Mouse (Mus musculus) frontal cortex, postnatal 14 days (tissue): ENCODE measurements at regions not wholly inside any gene's neighbourhood (a gene's known extent, or its start where the extent isn't known, plus 50 kb on each side); places are given as distances from the start of the nearest gene placed in this dataset.
"Not testable (repeated sequence)": the region's sequence is repeated elsewhere in the genome, so short reads cannot be mapped to it uniquely, and the experiment has no call there.

Source experiments
- DNase-seq, 2 experiments: peaks; one replicate each; pipeline ENCODE4 v3.0.0; 2022; ENCODE audit warnings: low spot score in 2 of 2

DNA sequence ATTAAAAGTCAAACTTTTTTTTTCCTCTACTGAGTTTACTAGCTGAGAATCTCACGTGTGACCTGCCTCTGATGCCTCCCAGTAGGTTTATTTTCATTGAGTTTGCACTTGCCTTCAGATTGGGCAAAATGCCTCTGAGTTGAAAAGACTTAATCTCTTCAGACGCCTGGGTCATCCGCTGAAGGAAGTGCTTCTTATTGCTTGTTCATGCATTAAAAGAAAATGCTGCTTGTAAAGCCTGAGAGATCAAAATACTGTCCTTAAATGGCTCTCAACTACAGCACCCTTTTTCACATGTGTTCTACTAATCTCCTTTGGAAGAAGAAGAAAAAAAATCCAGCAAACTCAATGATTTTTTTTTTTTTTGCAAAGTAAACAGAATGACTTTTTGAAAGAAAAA is 351.5 kb downstream of the Kcnh5 start:
- no peak for DNase-seq

DNA sequence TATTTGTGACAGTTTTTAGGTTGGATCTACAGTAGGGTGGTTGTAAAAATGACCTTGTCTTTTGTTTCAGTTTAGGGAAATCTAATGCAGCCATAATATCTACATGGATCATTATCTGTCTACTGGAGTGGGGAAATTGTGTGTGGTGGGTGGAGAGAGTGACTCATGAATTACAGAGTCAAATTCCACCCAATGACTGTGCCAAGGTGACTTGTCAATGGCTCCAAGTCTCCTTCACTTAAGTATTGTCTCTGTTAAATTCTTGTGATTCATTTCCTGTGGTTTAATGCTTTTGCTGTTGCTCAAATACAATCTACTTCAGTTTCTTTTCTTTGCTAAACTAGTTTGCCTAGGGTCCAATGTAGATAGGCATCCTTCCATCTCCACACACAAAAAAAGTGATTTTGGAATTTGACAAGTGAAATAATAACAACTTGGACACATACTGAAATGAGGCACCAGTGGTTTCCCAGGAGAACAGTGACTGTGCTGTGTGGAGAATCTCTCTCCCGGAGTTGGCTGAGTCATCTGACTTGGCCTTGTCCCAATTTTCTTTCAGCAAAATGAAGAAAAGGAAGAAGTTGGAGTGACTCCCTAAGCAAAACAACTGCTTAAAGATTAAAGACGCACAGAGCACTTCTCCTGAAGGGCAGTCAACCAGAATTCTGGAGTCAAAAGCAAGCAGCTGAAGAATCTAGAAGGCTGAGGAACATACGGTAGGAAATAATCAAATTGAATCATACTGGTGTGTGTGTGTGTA is 352.2 kb downstream of the Kcnh5 start:
- DNase-seq, result peak in 1 of 2 experiments; percentile 8

DNA sequence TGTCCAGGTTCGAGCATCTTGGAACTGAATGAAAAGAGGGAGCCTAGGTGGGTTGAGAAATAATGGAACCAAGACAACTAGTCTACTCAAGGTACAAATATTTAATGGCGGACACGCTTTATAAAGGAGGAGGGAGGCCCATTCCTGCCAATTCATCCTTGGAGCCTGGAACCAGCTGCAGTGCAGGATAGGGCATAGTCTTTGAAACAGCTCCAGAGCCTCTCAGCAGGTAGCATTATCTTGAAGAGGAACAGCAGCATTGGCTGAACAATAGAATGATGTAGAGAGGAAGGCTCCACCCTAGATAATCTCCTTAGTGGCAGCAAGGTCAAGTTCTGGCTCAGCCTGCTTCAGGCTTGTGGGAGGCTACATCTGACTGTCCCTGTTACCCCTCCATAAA is 361.0 kb downstream of the Kcnh5 start:
- not testable (repeated sequence) for DNase-seq

DNA sequence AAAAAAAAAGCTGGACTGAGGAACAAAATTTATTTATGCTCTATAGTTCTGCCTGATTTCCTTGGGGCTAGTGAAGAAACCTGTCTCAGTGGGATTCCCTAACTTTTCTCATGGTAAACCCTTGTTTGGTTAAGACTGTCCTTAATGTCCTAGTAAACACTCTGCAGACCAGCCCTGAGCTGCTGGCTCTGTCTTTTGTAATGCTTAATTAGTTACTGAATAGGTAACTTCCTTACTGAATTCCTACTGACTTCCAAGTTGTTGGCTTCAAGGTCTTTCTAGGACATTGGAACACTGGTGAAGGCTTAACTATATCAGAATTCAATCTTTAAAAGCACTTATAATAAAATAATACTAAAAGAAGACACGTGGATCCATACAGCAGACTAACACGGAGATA is 368.6 kb downstream of the Kcnh5 start:
- not testable (repeated sequence) for DNase-seq

DNA sequence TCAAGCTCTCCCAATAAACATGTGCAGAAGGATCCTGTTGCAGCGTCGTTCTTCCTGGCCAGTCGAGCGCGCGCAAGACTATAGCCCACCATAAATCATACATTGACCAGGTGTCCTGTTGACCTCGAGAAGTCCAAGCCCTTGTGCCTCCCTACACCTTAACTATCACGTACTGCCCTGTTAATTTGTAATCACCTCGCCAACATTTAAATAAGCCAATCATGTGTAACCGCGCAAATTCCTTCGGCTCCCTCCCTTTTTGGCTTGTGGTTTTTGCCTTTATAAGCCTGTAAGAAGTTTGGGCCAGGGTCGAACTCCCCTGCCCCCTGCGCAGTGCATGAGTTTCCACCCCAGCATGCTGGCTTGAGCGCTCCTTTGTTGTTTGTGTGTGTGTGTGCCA is 369.2 kb downstream of the Kcnh5 start:
- not testable (repeated sequence) for DNase-seq

DNA sequence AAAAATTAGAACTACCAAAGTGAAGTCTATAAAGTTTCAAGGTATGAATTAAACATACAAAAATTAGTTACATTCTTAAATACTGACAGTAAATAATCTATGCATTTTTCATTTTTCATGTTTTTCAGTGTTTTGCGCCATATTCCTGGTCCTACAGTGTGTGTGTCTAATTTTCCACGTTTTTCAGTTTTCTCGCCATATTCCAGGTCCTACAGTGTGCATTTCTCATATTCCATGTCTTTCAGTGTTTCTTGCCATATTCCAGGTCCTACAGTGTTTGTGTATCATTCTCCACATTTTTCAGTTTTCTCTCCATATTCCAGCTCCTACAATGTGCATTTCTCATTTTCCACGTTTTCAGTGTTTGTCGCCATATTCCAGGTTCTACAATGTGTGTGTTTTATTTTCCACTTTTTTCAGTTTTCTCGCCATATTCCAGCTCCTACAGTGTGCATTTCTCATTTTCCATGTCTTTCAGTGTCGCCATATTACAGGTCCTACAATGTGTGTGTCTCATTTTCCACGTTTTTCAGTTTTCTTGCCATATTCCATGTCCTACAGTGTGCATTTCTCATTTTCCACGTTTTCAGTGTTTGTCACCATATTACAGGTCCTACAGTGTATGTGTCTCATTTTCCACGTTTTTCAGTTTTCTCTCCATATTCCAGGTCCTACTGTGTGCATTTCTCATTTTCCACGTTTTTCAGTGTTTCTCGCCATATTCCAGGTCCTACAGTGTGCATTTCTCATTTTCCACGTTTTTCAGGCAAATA is 373.2 kb downstream of the Kcnh5 start:
- DNase-seq, result no peak

DNA sequence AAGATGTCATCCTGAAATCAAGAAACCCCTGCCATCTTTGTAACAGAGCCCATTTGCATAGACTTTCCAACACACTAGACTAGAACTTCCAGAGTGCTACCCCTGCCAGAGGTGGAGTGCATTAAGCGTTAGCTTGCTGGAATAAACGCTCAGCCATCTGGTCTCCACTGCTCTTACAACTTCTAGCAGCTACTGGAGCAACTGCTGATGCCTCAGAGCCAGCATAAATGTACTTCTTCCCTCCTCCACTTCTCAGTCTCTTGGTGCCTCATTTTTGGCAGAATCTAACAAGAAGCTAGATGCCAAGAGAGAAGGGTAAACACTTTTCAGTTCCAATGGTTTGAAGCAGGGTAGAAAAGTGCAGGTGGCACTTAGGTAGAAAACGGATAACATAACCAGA is 385.1 kb downstream of the Kcnh5 start:
- DNase-seq, result peak; percentile 4 to 11

DNA sequence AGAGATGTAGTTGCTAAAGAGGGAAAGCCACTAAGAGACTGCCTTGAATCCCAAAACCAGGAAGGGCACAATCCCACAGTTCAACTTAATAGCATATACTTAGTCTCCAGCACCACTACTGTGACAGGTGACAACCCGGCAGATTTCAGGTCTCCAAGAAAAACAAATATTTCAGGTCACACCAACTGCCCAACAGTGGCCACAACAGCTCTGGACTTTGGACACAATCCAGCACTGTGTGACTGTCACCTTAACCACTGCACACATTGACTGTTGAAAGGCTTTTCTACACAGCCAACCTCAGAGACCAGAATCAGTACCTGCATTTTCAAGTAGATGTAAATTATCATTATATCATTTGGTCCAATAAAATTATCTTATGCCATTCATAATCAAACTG is 414.8 kb downstream of the Kcnh5 start:
- DNase-seq, result no peak

DNA sequence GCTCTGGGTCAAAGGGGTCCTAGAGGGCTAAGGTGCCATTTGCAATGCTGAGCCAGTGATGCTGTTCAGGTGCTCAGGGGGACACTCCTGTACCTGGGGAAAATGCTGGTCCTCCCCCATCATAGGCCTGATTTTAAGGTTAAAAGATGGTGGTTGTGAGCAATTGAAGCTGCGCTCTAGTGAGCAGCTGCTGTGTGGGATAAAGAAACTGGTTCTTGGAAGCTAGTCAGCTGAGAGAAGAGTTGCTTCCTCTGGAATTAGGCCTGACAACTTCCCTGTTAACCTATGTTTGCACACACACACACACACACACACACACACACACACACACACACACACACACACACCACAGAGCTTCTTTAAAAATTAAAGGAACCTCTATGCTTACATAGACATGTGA is 428.9 kb upstream of the Gm11042 start:
- DNase-seq, result no peak

DNA sequence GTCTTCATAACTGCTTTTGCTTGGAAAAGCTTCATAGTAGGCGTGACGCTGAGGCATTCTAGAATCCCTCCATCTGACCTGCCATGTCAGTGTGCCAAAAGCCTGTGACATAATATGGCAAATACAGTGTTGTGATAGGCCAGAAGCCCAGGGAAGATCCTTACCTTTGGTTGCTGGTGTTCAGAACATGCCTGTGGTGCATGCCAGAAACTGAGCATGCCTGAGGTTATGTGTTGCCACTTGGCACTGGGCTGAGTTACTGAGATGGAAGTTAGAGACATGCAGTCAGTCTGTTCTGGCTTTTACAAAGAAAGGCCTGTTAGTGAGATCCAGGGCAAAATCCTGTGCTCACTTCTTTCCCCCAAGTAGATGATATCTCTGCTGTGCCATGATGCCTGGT is 412.7 kb upstream of the Gm11042 start:
- no peak for DNase-seq

DNA sequence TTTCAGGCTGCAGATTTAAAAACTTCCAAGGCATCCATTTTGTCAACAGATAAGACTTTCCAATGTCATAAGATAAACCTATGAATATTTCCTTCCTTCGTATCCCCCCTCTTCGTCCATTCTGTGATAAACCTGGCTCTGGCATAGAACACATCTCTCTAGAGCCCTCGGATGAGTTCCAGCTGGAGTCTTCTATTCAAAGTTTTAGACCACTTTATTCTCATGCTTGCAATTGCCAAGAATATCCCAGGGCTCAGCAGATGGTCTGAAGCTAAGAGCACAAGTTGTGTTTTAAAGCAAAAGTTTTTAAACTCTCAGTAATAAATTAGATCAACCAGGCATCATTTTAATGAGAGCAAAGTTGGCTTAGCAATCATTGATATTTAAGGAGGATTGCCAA is 363.0 kb upstream of the Gm11042 start:
- DNase-seq, result no peak

DNA sequence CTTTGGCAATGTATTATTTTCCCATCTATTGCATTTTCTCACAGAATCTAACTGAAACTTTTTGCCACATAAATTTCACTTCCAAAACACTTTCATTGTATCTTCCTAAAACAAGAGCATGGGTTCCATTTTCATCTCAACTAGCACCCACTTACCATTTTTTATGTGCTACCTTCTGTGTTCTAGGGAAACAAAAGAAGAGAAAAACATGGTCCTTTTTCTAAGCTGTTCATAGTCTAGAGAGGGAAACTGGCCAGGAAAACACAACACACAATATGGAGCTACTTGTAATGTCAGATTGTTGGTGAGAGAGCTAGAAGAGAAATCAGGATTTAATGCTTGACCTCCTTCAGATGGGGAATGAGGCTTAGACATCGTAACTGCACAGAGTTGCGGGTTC is 361.6 kb upstream of the Gm11042 start:
- DNase-seq, result no peak

DNA sequence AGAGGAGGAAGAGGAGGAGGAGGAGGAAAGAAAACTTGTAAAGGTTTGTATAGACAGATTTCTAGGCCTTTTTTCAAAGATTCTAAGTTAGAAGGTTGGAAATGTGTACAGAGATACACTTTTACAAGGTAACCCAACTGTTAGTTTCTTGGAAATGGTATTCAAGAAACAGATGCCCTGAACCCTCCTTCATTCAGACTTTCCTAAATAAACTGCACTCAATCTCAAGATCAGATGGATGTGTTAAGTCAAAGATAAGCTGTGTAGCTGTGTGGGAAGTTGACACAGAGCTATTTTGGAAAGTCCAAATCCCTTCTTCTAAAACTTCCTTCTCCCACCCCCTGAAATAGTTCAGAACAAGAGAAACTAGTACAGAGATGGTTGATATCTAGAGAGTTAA is 342.2 kb upstream of the Gm11042 start:
- DNase-seq, result no peak

DNA sequence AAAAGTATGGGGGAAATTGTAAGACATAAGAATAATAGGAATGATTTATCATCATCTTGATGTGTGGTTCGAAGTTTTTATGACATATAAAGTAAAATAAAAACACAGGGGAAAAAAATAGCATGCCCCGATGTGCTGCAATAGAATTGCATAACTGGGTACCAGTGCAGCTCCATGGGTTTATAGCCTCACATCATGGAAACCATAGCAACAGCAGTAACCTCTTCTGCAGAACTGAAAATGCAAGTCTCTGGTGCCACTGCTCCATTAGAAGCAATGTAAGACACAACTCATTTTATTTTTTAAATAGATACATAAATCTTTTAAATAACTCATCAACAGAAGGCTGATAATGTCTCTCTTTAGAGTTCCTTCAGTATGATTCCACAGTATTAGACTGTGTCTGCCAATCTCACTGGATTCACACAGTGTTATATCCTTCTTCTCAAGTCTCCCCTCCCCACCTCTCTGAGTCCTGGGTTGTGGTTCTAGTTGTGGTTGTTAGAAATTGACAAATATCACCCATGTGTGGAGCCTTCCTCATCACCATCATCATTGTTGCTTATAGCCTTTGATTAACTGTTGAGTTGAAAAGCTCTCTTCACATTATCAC is 340.9 kb upstream of the Gm11042 start:
- no peak for DNase-seq

DNA sequence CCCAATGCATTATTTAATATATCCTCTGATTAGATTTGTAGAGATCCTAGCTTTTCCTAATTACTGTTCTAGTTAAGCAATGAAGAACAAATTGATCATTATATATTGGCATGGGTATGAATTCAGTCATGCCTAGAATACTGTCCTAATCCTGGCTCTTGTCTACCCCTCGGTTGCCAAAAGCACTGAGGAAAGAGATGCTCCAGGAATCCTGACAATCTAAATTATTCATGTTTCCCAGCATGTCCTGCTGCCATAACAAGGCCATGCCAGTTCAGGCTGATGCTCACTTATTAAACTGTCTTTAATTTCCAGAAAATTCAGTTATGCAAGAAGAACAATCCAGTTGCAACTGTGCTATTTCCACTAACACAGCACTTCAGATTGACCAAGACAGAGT is 335.1 kb upstream of the Gm11042 start:
- DNase-seq, result no peak

DNA sequence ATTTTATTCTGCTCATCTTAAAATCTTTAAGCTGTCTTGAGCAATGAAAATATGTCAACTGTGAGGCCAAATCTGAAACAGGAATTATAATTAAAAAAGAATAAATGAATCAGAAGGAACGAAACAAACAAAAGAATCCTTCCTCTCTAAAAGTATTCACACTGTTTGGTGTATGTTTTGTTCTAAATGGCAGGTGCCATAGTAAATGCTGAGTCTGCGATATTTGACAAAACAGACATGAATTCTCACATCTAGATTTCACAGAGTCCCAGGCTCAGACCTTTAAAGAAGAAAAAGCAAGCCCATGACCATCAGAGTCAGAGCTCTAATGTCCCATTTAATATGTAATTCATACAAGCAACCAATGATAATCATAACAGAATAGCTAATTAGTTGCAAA is 316.6 kb upstream of the Gm11042 start:
- DNase-seq, result no peak

DNA sequence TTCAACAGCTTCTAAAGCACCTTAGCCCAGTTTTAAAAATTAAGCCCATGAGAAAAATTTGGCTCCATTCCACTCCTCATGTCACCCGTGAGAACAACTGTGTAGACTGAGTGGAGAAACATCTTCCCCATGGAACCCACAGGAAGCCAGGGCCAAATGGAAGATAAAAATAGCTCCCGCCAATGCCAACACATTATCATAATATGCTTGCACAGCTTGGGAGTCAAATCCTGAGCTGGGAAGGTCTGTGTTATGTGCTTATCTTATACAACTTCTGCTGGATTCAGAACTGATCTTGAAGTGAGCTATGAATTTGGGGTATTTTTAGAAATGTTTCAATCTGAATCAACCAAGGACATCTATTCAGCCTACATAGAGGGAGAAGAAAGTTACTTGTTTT is 279.0 kb upstream of the Gm11042 start:
- DNase-seq, result no peak

DNA sequence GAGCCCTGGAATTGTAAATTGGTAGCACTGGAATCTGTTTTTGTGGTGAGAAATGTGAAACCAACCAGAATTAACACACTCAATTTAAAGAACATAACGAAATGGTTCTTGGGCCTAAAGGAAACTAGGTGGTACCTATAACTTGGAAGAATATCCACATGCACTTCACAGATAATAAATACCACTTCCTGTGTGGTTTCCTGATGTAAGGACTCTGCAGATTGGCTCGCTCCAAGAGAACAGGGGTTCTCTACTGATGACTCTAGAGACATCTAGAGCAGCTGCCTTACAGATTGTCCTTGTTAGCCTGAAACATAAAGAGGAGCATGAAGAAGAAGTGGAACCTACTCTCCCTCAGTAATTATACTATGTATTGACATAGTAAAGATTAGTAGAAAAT is 238.4 kb upstream of the Gm11042 start:
- no peak for DNase-seq

DNA sequence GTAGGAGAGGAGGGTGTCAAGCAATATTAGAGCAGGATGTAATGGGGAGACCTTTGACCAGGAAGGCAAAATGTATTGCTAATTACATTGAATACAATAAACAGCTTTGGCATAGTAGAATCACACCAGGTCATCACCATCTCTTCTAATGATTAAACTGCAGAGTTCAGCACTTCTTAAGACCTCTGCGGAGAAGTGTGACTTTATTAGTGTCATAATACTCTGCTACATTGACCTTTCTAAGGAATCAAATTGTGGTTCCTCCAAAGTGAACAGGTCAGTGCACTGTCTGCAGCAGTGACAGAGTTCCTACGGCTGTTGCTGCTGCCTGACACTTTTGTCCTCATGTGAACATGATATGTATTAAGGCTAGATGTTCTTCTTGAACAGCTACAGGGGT is 228.0 kb upstream of the Gm11042 start:
- DNase-seq, result no peak

DNA sequence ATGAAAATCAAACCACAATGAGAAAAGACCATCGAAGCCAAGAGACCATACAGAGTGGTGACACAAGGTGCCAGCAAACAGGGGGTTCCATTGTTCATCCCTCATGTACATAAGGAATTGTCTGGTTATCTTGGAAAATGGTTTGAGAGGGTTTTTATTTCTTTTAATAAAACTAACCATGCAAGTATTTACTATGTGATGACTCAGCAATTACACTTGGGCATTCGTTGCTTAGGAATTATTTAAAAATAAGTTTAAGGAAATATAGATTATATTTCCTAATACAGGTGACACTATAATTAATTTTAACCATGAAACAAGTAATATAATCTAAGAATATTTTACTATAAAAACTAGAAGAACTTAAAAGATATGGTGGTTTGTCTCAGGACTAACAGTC is 218.7 kb upstream of the Gm11042 start:
- no peak for DNase-seq

DNA sequence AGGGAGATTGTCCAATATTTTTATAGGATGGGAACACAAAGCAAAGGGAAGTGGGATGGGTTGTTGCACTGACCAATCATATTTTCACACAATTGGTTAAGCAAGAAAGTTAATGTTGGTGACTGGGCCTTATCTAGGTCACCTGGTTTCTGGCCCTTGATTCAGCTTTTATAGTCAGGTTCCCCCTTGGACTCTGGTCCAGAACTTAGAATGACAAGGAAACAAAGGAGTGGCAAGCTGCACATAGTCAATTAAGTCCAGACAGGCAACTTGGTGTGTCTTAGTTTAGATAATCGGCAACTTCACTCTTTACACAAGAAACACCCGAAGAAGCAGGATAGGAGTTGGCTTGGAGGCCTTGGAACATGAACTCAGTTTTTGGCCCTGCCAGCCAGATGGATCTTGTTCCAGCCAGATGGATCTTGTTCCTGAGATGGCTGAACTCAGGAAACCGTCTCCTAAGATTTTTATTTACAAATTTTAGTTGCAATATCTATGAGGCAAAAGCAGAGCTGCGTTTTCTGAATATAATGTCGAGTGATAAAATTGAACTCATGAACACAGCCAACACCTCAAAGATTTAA is 212.9 kb upstream of the Gm11042 start:
- no peak for DNase-seq

DNA sequence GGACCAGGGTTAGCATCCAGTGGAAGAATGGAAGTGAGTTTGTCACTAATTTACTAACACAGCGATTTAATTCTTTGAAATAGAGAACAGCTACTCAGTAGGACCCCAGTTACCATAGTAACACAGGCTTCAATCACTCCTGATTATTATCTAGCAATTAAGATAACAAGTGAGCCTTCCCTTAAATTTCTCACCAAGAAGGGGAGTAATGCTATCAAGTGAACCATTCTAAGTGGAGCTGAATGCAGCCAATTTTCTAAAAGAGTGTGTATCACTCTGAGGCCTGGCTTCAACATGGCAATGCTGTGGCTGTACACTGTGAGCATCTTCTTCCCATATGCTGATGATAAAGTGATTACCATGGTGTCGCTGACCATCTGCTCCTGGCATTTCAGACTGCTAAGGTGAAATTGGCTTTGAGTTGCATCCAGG is 211.0 kb upstream of the Gm11042 start:
- DNase-seq, result no peak

DNA sequence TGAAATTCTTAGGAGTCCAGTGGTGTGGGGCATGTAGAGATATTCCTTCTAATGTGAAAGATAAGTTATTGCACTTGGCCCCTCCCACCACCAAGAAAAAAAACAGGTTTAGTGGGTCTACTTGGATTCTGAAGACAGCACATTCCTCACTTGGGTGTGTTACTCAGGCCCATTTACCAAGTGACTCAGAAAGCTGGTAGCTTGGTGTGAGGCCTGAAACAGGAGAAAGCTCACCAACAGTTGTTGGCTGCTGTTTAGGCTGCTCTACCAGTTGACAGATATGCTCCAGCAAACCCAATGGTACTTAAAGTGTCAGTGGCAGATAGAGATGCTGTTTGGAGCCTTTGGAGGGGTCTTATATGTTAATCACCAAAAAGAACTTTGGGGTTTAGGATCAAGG is 207.8 kb upstream of the Gm11042 start:
- no peak for DNase-seq
